Mouse (Mus musculus): ENCODE data around the gene Abcc9.
A peak's percentile ranks its signal among the peaks of the same experiment; 100 is the strongest.

Gene Abcc9

GRCm38 (mm10) chr6:142614324-142614723, 87.8 kb downstream of the Abcc9 start:
- no peak for DNase-seq (ENCODE audit: low spot score in 2 of 2)

DNA sequence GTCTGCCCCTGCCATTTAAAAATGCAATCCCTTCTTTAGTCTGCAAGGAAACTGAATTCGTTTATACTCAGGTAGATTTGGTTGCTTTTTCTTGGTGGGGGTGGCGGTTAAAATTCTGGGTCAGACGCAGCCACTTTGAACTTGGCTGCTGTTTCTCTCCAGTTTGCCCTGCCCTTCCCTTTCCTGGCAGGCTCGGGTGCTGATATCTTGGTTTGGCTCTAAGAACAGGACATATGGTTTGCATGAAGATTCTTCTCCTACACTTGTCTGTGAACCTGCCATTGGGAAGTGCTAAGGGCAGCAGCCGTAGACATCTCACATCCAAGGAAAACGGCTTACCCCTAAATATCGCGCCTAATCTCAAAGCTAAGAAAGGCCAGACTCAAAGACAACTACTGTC, 89.7 kb downstream of the Abcc9 start:
- no peak for DNase-seq (ENCODE audit: low spot score in 2 of 2)

- DNase-seq (ENCODE audit: low spot score in 2 of 2) = no peak
Observed at GRCm38 (mm10) chr6:142609401-142610373, 92.4 kb downstream of the Abcc9 start.

GRCm38 (mm10) chr6:142607080-142607479, 95.0 kb downstream of the Abcc9 start:
- DNase-seq (ENCODE audit: low spot score in 2 of 2) = no peak

DNA sequence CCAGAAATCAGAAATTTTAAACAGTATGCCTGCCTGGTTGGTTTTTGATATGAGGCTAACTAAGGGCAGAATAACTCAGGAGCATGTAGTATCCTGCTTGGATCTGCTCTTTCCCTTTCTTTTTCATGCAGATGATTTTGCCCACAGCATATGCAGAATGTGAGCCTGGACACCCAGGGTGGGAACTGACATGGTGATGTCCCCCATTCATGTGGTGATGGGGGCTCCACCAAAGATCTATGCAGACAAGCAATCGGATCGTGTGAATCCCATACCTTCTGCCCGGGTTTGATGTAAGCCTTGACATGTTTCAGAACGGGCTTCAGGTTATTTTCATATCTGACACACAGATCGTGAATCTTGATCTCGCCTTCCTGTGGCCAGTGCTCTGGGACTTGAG, 99.3 kb downstream of the Abcc9 start:
- DNase-seq (ENCODE audit: low spot score in 2 of 2) = no peak

GRCm38 (mm10) chr6:142578831-142579230, 123.3 kb downstream of the Abcc9 start:
- DNase-seq (ENCODE audit: low spot score in 2 of 2) = no peak

DNA sequence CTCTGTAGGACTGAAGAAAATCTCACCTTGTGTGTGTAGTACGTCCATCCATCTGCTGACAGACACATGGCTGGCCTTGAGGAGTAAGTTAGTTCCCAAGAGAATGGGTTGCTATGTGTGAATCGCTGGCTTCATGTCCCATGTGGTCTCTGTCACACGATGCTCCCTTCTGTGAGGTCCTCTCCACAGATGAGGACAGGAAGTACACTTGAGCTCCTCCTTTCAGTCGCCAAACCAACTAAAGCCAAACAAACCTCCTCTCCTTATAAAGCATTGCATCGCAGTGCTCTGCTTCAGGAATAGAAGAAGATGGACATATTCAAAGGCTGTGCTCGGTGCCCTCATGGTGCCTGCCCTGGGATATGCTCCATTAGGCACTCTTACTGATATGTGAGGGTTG, 124.3 kb downstream of the Abcc9 start:
- no peak for DNase-seq (ENCODE audit: low spot score in 2 of 2)

- DNase-seq (ENCODE audit: low spot score in 2 of 2) = no peak
Observed at GRCm38 (mm10) chr6:142572876-142573275, 129.2 kb downstream of the Abcc9 start.

- no peak for DNase-seq (ENCODE audit: low spot score in 2 of 2)
Observed at GRCm38 (mm10) chr6:142571629-142572360, 130.3 kb downstream of the Abcc9 start.

GRCm38 (mm10) chr6:142571055-142571618, 131.0 kb downstream of the Abcc9 start, which contains the start of gene Kcnj8:
TSS of gene Kcnj8 (minus strand) at chr6:142571614.
- peak in 1 of 2 experiments; percentile 20 for DNase-seq (ENCODE audit: low spot score in 2 of 2)

- no peak for DNase-seq (ENCODE audit: low spot score in 2 of 2)
Observed at GRCm38 (mm10) chr6:142570046-142570770, 131.9 kb downstream of the Abcc9 start.

DNA sequence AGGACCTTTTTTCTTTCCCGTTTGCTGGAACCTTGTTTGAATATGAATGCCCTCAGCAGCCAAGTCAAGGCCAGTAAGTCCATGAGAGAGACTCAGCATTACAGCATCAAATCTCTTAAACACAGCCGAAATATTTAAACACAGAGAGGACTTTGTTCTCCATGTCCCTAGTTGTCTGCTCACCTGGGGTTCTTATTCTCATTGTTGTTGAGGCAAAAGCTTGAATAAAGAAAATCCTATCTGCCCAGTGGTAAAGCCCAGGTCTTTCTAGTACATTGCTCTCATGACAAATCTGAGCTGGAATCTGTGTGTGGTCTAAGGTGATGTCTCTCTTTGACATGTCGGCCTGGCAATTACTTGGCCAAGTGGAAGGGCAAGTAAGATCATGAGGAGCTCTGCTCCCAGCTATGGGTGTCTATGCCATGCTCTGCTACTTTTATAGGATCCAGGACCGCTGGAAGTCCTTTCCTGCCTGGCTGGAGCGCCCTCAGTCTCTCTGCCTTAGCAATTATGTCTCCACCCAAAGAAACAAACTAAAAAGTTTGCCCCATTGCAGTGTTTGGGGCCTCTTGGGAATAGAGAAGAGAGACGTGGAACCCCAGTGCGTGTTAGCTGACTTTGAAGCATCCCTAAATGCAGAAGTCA, 133.3 kb downstream of the Abcc9 start:
- DNase-seq (ENCODE audit: low spot score in 2 of 2) = no peak

- DNase-seq (ENCODE audit: low spot score in 2 of 2) = no peak
Observed at GRCm38 (mm10) chr6:142567452-142567851, 134.7 kb downstream of the Abcc9 start.

DNA sequence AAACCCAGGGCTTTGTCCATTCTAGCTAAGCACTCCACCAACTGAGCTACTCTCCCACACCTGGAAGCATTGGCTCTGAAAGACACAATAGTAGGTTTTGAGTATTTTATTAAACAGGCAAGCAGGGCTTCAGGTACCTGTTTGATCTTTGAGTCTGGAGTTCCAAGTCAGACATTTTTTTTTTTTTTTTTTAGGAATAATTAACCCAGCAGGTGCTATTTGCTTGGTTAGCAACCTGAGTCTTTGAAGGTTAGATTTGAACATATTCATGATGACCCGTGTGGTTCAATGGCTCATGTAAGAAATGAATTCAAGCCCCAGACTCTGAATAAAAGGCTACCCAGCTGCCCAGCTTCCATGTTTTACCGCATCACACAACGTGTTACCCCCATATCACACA, 137.4 kb downstream of the Abcc9 start:
- DNase-seq (ENCODE audit: low spot score in 2 of 2) = no peak

DNA sequence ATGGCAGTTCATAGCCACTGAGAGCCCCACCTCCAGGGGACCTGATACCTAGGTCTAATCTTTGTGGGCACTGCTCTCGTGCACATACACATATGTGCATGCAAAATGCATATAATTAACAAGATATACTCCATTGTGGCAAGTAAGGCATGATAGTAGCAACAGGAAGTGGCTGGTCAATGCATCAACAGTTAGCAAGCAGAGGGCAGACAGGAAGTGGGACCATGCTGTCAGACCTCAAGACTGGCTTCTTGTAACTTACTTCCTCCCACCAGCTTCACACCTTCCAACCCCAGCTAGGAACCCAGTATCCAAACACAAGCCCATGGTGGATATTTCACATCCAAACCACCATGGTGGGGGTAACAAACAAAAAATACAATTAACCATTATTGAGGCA, 141.0 kb downstream of the Abcc9 start:
- no peak for DNase-seq (ENCODE audit: low spot score in 2 of 2)

GRCm38 (mm10) chr6:142558772-142559679, 143.1 kb downstream of the Abcc9 start:
- DNase-seq (ENCODE audit: low spot score in 2 of 2) = no peak

DNA sequence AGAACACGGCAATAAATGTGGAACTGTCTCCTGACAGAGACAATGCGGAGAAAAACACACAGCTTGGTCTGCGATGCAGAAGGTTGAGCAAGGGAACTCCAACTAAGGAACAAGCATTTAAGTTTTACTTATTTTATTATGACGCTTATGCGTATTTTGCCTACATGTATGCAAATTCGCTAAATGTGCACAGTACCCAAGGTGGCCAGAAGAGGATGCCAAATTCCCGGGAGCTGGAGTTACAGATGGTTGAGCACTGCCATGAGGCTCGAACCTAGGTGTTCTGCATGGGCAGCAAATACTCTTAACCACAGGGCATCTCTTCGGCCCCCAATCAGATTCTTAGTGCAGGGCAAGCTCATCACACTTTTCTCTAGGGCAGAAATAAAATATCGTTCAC, 144.0 kb downstream of the Abcc9 start:
- DNase-seq (ENCODE audit: low spot score in 2 of 2) = no peak

GRCm38 (mm10) chr6:142555988-142556387, 146.1 kb downstream of the Abcc9 start:
- no peak for DNase-seq (ENCODE audit: low spot score in 2 of 2)

GRCm38 (mm10) chr6:142551482-142551881, 150.6 kb downstream of the Abcc9 start:
- DNase-seq (ENCODE audit: low spot score in 2 of 2) = no peak

- no peak for DNase-seq (ENCODE audit: low spot score in 2 of 2)
Observed at GRCm38 (mm10) chr6:142550871-142551270, 151.2 kb downstream of the Abcc9 start.

Measured in left cerebral cortex, adult 9 months (tissue).